Mouse (Mus musculus): Measurements from ENCODE around the gene Med1. TPM values are rescaled to one million over a fixed set of nuclear protein-coding genes. Genes with fewer than 3 reads are reported as not detected.

Gene Med1
- polyA plus RNA-seq, 1 experiment from 2014 or later, result 54.5 TPM

DNA sequence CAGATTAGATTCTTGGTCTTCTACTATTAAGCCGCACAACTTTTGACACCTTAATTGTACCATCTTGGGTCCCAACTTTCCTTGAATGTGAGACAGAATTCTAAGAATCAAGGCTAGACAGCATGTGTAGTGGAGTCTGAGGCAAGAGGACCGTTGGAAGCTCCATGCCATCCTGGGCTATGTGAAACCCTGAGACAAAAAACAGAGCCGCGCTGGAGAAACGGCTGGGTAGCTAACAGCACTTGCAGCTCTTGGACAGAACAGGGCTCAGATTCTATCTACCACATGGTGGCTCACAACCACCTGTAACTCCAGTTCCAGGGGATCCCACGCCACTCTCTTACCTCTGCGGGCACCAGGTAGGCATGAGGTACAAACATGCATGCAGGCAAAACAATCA lies 47.2 kb downstream of the Med1 start:
- no peak overlapping the region for H3K27ac ChIP-seq
- H3K36me3 ChIP-seq, result peaks cover 4% of the 10 kb centered on the region; the same call in 1 of the 2 replicates
- no peak overlapping the region for H3K4me2 ChIP-seq
- H3K9me3 ChIP-seq, result no peaks in the 10 kb centered on the region
- no peaks in the 10 kb centered on the region for H3K27me3 ChIP-seq (replicated peaks)
- peaks cover 5% of the 10 kb centered on the region; the same call in 1 of the 2 replicates for H3K4me1 ChIP-seq
- ATAC-seq (ENCODE audit: insufficient read depth, low FRiP score, low read depth), result no peak
- no peak overlapping the region for H3K9ac ChIP-seq
- 83% methylated on average over 7 of the region's 7 CpGs for WGBS
- H3K4me3 ChIP-seq (replicated peaks), result no peak overlapping the region

DNA sequence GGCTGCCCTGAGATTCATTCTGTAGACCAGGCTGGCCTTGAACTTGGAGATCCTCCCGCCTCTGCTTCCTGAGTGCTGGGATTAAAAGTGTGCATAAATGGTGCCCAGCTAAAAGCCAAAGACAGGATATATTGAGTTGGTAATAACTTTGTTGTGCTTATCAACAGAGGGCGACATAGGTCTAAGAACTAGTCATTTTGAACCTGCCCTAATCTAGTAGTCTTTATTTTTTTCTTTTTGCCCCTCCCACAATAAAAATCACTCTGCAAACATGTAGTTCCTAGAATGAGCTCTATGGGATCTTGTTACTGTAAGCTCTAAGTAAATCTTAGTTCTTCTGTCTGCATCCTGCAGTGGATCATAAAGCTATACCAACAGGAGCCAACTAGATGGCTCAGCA lies 50.5 kb downstream of the Med1 start:
- Histone ChIP-seq H3K27ac (no peak overlapping the region), H3K9me3 (no peaks in the 10 kb centered on the region), H3K36me3 (peaks cover 4% of the 10 kb centered on the region; the same call in 1 of the 2 replicates), H3K4me1 (no peaks in the 10 kb centered on the region), H3K27me3 (replicated peaks) (no peaks in the 10 kb centered on the region), H3K4me3 (replicated peaks) (no peak overlapping the region), H3K4me2 (no peak overlapping the region), H3K9ac (no peak overlapping the region)
- 91% methylated on average over 2 of the region's 2 CpGs for WGBS
- ATAC-seq (ENCODE audit: insufficient read depth, low FRiP score, low read depth), result no peak

DNA sequence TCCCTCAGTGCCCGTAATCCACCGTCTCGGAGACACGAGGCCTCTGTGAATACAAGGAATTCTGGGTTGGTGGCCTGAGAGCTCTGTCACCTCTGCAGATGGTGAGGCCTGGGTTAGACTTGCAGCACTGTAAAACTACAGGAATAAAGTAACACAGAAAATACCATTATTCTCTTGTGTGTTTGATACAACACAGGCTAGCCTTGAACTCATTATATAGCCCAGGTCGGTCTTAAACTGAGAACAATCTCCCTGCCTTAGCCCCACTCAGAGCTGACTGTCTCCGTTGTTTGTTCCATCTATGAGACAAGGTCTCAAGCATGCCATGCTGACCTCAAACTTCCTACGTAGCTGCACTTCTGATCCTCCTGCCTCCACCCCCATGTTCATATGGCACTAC lies 54.2 kb downstream of the Med1 start:
- no peak overlapping the region for H3K4me2 ChIP-seq
- H3K9me3 ChIP-seq, result no peaks in the 10 kb centered on the region
- H3K36me3 ChIP-seq, result no peaks in the 10 kb centered on the region
- no peak overlapping the region for H3K9ac ChIP-seq
- no peak for ATAC-seq (ENCODE audit: insufficient read depth, low FRiP score, low read depth)
- no peaks in the 10 kb centered on the region for H3K27me3 ChIP-seq (replicated peaks)
- 76% methylated on average over 7 of the region's 7 CpGs for WGBS
- no peak overlapping the region for H3K4me3 ChIP-seq (replicated peaks)
- H3K27ac ChIP-seq, result no peak overlapping the region
- H3K4me1 ChIP-seq, result no peaks in the 10 kb centered on the region

DNA sequence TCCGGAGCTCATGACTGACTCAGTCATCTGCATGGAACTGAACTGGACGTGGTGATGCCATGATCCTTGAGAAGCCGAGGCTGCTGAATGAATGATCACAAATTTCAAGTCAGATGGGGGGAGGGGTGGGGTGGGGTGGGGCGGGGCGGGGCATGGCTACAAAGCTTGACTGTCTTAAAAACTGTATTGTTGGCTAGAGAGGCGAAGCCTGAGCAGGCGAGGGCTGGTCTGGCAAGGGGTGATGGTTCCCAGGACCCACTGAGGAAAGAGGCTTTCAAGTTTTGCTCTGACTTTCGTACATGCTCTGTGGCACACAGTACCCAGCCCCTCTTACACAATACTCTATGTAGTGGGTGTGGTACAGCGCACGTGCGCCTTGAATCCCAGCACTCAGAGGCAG lies 55.3 kb downstream of the Med1 start:
- Histone ChIP-seq H3K4me1 (no peaks in the 10 kb centered on the region), H3K27me3 (replicated peaks) (no peaks in the 10 kb centered on the region), H3K36me3 (no peaks in the 10 kb centered on the region), H3K4me2 (no peak overlapping the region), H3K27ac (no peak overlapping the region), H3K4me3 (replicated peaks) (no peak overlapping the region), H3K9ac (no peak overlapping the region), H3K9me3 (no peaks in the 10 kb centered on the region)
- WGBS, result 86% methylated on average over 11 of the region's 11 CpGs
- ATAC-seq (ENCODE audit: insufficient read depth, low FRiP score, low read depth), result no peak

DNA sequence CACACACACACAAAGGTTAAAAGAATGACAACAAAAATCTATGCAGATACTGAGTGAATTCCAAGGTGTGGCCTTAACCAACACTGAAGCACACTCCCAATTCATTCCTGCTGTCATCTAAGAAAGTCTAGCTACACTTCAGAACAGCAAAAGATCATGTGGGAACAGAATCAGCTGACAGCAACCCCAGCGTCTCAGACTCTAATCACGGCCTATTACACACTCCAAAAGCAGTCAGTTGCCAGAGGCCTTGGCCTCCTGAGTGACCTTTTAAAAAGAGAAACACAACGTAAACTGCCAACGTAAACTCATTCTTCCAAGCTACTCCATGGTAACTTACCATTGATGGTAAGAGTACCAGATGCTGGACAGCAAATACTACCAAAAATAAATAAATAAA lies 58.1 kb downstream of the Med1 start:
- Histone ChIP-seq H3K4me1 (no peaks in the 10 kb centered on the region), H3K4me2 (no peak overlapping the region), H3K36me3 (no peaks in the 10 kb centered on the region), H3K27ac (no peak overlapping the region), H3K9me3 (no peaks in the 10 kb centered on the region), H3K27me3 (replicated peaks) (no peaks in the 10 kb centered on the region), H3K9ac (no peak overlapping the region), H3K4me3 (replicated peaks) (no peak overlapping the region)
- 66% methylated on average over 4 of the region's 4 CpGs for WGBS
- no peak for ATAC-seq (ENCODE audit: insufficient read depth, low FRiP score, low read depth)

DNA sequence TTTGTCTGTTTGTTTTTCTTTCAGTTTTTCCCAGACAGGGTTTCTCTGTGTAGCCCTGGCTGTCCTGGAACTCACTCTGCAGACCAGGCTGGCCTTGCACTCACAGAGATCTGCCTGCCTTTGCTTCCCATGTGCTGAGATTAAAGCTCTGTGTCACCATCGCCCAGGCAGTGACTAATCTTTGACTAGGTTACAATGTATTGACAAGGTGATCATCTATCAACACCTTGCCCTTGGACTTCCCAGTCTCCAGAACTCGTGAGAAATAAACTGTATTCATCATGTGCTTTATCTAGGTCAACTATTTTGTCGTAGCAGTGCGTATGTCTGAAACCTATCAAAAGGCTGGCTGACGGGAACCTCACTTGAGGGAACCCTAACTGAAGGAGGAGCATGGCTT lies 69.7 kb downstream of the Med1 start:
- no peak overlapping the region for H3K27ac ChIP-seq
- no peaks in the 10 kb centered on the region for H3K27me3 ChIP-seq (replicated peaks)
- H3K4me2 ChIP-seq, result no peak overlapping the region
- no peaks in the 10 kb centered on the region for H3K4me1 ChIP-seq
- no peaks in the 10 kb centered on the region for H3K9me3 ChIP-seq
- no peaks in the 10 kb centered on the region for H3K36me3 ChIP-seq
- H3K9ac ChIP-seq, result no peak overlapping the region
- no peak overlapping the region for H3K4me3 ChIP-seq (replicated peaks)
- no peak for ATAC-seq (ENCODE audit: insufficient read depth, low FRiP score, low read depth)
- 80% methylated on average over 5 of the region's 5 CpGs for WGBS

DNA sequence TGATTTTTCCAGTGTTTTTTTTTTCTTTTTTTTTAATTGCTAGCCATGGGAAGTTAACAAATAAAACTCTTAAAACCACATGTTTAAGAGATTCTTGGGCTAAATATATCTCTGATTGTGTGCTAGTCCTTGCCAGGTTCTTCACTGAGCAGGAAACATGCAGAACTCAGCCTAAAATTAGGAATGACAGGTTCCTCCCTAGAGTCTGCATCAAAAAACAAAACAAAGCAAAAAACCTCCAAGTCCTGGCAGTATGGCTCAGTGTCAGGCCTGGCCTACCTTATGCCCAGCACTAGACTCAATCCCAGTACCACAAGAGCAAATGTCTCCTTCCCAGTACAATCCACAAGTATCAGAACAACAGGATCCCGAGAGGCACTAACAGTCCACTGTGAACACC lies 78.7 kb downstream of the Med1 start:
- no peaks in the 10 kb centered on the region for H3K4me1 ChIP-seq
- no peak overlapping the region for H3K4me2 ChIP-seq
- H3K9me3 ChIP-seq, result no peaks in the 10 kb centered on the region
- no peak overlapping the region for H3K9ac ChIP-seq
- no peaks in the 10 kb centered on the region; the same call in 1 of the 2 replicates for H3K36me3 ChIP-seq
- H3K4me3 ChIP-seq (replicated peaks), result no peak overlapping the region
- no peak overlapping the region for H3K27ac ChIP-seq
- 92% methylated on average over 1 of the region's 1 CpGs for WGBS
- no peak for ATAC-seq (ENCODE audit: insufficient read depth, low FRiP score, low read depth)
- H3K27me3 ChIP-seq (replicated peaks), result no peaks in the 10 kb centered on the region

DNA sequence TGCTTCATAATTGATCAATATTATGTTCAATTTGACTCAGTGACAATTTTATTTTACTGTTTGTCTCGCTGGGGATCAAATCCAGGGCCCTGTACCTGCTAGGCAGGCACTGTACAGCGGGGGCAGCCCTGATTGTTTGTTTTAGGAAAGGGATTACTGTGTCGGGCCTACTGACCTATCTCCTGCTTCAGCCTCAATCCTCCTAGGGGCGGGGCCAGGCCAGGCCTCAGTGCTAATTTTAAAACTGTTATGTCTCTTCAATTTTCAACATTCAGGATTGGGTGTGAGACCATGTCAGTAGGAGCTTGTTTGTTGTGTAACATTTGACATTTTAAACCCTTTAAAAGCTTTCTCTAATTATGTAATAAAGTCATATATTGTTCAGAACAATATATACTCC lies 79.6 kb downstream of the Med1 start:
- H3K27ac ChIP-seq, result no peak overlapping the region
- no peaks in the 10 kb centered on the region for H3K27me3 ChIP-seq (replicated peaks)
- H3K4me2 ChIP-seq, result no peak overlapping the region
- H3K9me3 ChIP-seq, result no peaks in the 10 kb centered on the region
- no peak overlapping the region for H3K4me3 ChIP-seq (replicated peaks)
- no peaks in the 10 kb centered on the region for H3K4me1 ChIP-seq
- ATAC-seq (ENCODE audit: insufficient read depth, low FRiP score, low read depth), result no peak
- no peak overlapping the region for H3K9ac ChIP-seq
- no peaks in the 10 kb centered on the region; the same call in 1 of the 2 replicates for H3K36me3 ChIP-seq
- 57% methylated on average over 4 of the region's 4 CpGs for WGBS

DNA sequence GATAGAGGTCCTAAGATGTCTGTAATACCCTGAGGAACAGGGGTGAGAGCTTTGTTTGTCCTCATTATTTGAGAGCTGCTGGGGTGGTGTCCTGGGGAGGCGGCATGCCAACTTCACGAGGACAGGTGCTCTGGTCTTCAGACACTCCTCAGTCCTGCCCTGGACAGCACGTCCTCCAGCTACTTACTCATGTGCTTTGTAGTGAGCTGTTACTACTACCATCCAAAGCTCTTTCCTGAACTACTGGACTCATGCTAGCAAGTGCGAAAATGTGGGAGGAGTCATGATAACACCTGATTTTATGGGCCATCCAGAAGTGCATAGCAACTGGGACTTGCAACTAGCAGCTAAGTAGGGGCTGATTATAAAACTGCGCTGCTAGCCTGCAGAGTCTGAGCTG lies 83.4 kb downstream of the Med1 start:
- H3K4me3 ChIP-seq (replicated peaks), result no peak overlapping the region
- H3K36me3 ChIP-seq, result peaks cover 8% of the 10 kb centered on the region
- H3K4me2 ChIP-seq, result no peak overlapping the region
- H3K9me3 ChIP-seq, result no peaks in the 10 kb centered on the region
- no peak for ATAC-seq (ENCODE audit: insufficient read depth, low FRiP score, low read depth)
- WGBS, result 85% methylated on average over 5 of the region's 5 CpGs
- no peak overlapping the region for H3K9ac ChIP-seq
- H3K27ac ChIP-seq, result no peak overlapping the region
- no peaks in the 10 kb centered on the region for H3K4me1 ChIP-seq
- H3K27me3 ChIP-seq (replicated peaks), result no peaks in the 10 kb centered on the region

Small RNA genes lying within 50 kb of the gene (microRNA-seq; reads per million reads assigned to microRNA genes)
- gene Gm27399, result not detected

Other genes with a start within 250 kb of the Med1 start
- gene Plxdc1, start 206.8 kb downstream of the Med1 start, polyA plus RNA-seq (2015; fragmentation: Nextera tagmentation; extraction: Ambion mirVana), result 0.73 and 1.0 TPM in 2 replicates
- 8.2 and 13.4 TPM in 2 replicates for gene Arl5c, start 197.1 kb downstream of the Med1 start, polyA plus RNA-seq (2015; fragmentation: Nextera tagmentation; extraction: Ambion mirVana)
- gene Cacnb1, start 170.3 kb downstream of the Med1 start, polyA plus RNA-seq (2015; fragmentation: Nextera tagmentation; extraction: Ambion mirVana), result 7.3 and 9.5 TPM in 2 replicates
- 855 and 1,061 TPM in 2 replicates for gene Rpl19, start 166.6 kb downstream of the Med1 start, polyA plus RNA-seq (2015; fragmentation: Nextera tagmentation; extraction: Ambion mirVana)
- gene Stac2, start 139.8 kb downstream of the Med1 start, polyA plus RNA-seq (2015; fragmentation: Nextera tagmentation; extraction: Ambion mirVana), result 0.21 and 0.41 TPM in 2 replicates
- 15.9 and 17.3 TPM in 2 replicates for gene Fbxl20, start 42.9 kb downstream of the Med1 start, polyA plus RNA-seq (2015; fragmentation: Nextera tagmentation; extraction: Ambion mirVana)
- 9.4 and 9.7 TPM in 2 replicates for gene Cdk12, start 9.8 kb upstream of the Med1 start, polyA plus RNA-seq (2015; fragmentation: Nextera tagmentation; extraction: Ambion mirVana)
- 0.09 and 0.18 TPM in 2 replicates for gene Neurod2, start 136.4 kb upstream of the Med1 start, polyA plus RNA-seq (2015; fragmentation: Nextera tagmentation; extraction: Ambion mirVana)
- gene Ppp1r1b, start 155.1 kb upstream of the Med1 start, polyA plus RNA-seq (2015; fragmentation: Nextera tagmentation; extraction: Ambion mirVana), result 20.2 and 21.5 TPM in 2 replicates
- 41.1 and 46.4 TPM in 2 replicates for gene Stard3, start 165.1 kb upstream of the Med1 start, polyA plus RNA-seq (2015; fragmentation: Nextera tagmentation; extraction: Ambion mirVana)
- gene Tcap, start 190.5 kb upstream of the Med1 start, polyA plus RNA-seq (2015; fragmentation: Nextera tagmentation; extraction: Ambion mirVana), result 0.23 and 0.43 TPM in 2 replicates
- gene Pnmt, start 193.2 kb upstream of the Med1 start, polyA plus RNA-seq (2015; fragmentation: Nextera tagmentation; extraction: Ambion mirVana), result 0.22 TPM in 1 of 2 replicates, not detected in the other
- gene Pgap3, start 207.2 kb upstream of the Med1 start, polyA plus RNA-seq (2015; fragmentation: Nextera tagmentation; extraction: Ambion mirVana), result 13.0 and 15.7 TPM in 2 replicates
- 40.6 and 42.4 TPM in 2 replicates for gene Erbb2, start 219.2 kb upstream of the Med1 start, polyA plus RNA-seq (2015; fragmentation: Nextera tagmentation; extraction: Ambion mirVana)
- 137 and 142 TPM in 2 replicates for gene Mien1, start 245.7 kb upstream of the Med1 start, polyA plus RNA-seq (2015; fragmentation: Nextera tagmentation; extraction: Ambion mirVana)

All from stomach, embryonic 15.5 days (tissue).